Mouse (Mus musculus) brain, embryonic 14.5 days (tissue): ENCODE data around the gene Nrp1.

Experiments
- CTCF ChIP-seq: fragments of 200-500 bp; IDR thresholded peaks from 2 replicates; pipeline ENCODE4 v1.5.1; 2012; ENCODE audit warnings: inconsistent platforms, mild to moderate bottlenecking, moderate library complexity, borderline replicate concordance; ENCODE audit not compliant: insufficient read depth, insufficient read length; ENCODE audit errors: extremely low read depth
- POLR2A ChIP-seq: fragments of 200-500 bp; IDR thresholded peaks from 2 replicates; pipeline ENCODE4 v1.6.1; 2012; ENCODE audit warnings: mild to moderate bottlenecking, inconsistent platforms, borderline replicate concordance; ENCODE audit not compliant: poor library complexity, insufficient read depth, insufficient read length, severe bottlenecking; ENCODE audit errors: extremely low read depth

DNA sequence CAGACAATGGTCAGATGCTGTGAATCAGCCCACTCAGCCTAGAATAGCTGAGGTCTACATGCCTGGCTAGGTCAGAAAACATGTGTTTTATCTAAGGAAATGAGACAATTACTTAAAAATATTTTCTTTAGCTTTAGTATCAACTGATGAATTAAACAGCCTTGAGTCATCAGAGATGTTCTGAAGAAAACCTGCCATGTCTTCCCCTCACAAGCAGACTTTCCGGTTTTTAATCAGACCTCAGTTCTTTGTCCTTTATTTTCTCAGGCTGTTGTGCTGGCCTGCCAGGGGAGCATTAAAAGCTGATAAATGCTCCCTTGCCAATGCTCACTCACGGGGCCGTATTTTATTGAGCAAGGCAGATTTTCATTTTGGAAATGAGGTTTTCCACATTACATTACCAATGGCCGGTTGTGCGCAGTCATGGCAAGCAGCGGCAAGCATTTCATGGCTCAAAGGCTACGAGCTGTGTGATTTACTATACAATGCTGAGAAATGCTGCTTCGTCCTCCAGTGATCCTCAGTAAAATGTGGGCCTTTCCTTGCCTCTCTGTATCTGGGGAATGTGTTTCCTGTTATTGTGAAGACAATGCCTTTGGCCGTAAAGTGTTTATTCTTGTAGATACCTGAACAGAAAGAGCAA lies 92.1 kb downstream of the Nrp1 start:
- no peak for TF ChIP-seq POLR2A
- no peak for TF ChIP-seq CTCF
